Mouse (Mus musculus): ENCODE measurements around the gene Acox1.

The Acox1 gene

DNA sequence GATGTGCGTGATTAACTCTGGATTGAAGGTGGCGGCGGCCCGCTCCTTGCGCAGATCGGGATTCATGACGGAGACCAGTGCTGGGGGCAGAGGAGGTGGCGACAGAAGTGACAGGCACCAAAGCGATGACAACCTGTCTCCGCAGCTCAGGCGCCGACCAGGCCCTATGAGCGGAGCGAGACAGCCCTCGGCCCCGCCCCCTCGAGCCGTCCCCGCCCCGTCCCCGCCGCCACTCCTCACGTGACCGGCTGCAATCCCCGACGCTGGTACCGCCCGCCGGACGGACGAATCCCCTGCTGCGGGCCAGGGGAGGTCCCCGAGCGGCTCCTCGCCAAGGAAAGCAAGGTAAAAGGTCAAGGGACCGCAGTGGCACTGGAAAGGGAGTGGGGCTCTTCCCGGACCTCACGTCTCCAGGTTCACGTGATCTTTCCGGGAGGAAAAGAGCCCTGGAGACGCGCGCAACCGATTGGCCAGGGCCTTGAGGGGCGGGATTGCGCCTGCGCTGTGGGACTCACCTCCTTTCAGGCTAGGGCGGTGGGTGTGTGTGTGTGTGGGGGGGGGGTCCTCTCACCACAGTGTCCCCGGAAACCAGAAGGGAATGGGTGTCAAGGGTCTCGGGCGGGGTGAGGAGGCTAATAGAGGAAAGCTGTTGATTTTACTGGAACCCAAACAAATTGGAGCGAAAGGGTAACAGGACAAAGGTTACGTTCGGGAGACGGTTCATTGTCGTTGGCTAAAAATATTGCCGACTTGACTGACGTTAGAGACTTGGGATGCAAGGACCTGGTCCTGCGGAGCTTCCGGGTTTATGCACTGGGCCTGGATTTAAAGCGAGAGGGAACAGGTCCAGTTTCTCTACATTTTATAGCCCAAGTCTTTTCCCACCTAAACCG is at the start of gene Acox1, which contains the start of gene Ten1:
TSS of gene Acox1 (minus strand) at position 407 of the 893 bp plus-strand sequence.
TSS of gene Ten1 (plus strand) at position 217 of the 893 bp plus-strand sequence.
- DNase-seq, result peak; percentile 97

- DNase-seq, result no peak
These were observed 48.8 kb upstream of the Acox1 start for GRCm38 (mm10) chr11:116247502-116248222.

GRCm38 (mm10) chr11:116245616-116246015 is 46.8 kb upstream of the Acox1 start:
- DNase-seq, result no peak

DNA sequence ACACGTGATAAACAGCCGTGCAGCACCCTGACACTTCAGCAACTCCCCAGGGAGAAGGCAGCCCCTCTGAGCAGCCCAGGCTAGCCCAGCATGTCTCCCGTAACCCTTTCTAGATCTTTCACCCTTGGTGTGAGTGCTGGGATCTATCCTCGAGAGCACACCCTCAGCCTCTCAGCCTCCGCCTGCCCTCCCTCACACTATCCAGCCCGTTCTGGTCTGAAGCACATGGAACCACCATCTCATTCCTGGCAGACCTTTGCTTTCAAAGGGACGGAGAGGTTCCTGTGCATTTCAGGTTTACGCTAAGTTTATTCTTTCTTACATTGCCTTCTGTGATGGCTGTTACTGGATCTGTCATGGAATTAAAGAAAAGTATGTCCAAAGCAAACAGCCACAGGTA is 45.7 kb upstream of the Acox1 start:
- no peak for DNase-seq

GRCm38 (mm10) chr11:116241744-116242235 is 42.9 kb upstream of the Acox1 start:
- DNase-seq, result no peak

GRCm38 (mm10) chr11:116239797-116240196 is 41.0 kb upstream of the Acox1 start:
- DNase-seq, result no peak

DNA sequence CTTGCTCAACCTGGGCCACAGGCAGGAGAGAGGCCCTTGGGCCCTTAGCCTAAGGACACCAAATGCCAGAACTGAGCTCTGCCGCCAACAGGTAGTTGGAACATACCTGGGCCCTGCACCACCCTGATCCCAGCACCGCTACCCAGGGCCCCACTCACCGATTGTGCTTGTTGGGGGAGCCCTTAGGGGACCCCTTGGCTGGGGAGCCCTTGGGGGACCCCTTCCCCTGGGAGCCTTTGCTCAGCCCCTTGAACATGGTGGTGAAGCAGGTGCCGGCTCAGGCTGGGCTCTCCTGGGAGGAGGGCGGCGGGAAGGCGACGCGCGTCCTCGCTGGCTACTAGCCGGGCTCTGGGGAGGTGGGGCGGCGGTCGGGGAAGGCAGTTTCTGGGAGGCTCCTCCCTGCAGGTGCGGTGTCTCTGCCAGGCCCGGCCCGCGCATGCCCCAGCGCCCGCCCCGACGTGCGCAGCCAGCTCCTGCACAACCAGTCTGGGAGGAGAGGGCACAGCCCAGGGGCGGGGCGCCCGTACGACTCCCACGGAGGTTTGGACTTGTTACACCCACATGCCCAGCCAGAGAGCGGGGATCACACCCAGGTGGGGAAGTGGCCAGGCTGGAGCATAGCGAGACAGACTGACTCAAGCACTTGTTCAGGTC is 39.0 kb upstream of the Acox1 start, which contains the start of gene Evpl:
TSS of gene Evpl (minus strand) at position 336 of the 654 bp plus-strand sequence.
- DNase-seq, result no peak

DNA sequence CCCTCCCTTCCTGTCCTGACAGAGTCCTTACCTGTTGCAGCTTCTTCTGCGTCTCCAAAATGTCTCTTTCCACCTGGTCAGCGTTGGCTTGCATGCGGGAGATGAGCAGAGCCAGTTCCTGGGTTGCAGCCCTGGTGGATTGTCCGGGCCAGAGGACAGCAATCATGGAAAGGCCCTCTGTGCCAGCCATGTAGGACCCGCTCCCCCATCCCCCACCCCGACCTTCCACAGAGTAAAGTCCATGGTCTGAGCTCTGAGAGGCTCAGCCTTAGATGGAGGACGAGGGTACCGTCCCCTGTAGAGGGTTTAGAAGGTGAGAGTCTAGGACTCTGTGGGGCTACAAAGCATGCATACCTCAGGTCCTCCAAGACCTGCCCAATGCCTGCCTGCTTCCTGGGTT is 36.1 kb upstream of the Acox1 start:
- no peak for DNase-seq

- DNase-seq, result no peak
These were observed 33.6 kb upstream of the Acox1 start for GRCm38 (mm10) chr11:116232427-116232826.

- no peak for DNase-seq
These were observed 29.9 kb upstream of the Acox1 start for GRCm38 (mm10) chr11:116228699-116229098.

- DNase-seq, result peak; percentile 79
These were observed 27.6 kb upstream of the Acox1 start for GRCm38 (mm10) chr11:116226414-116226813.

- no peak for DNase-seq
These were observed 23.9 kb upstream of the Acox1 start for GRCm38 (mm10) chr11:116222740-116223059.

DNA sequence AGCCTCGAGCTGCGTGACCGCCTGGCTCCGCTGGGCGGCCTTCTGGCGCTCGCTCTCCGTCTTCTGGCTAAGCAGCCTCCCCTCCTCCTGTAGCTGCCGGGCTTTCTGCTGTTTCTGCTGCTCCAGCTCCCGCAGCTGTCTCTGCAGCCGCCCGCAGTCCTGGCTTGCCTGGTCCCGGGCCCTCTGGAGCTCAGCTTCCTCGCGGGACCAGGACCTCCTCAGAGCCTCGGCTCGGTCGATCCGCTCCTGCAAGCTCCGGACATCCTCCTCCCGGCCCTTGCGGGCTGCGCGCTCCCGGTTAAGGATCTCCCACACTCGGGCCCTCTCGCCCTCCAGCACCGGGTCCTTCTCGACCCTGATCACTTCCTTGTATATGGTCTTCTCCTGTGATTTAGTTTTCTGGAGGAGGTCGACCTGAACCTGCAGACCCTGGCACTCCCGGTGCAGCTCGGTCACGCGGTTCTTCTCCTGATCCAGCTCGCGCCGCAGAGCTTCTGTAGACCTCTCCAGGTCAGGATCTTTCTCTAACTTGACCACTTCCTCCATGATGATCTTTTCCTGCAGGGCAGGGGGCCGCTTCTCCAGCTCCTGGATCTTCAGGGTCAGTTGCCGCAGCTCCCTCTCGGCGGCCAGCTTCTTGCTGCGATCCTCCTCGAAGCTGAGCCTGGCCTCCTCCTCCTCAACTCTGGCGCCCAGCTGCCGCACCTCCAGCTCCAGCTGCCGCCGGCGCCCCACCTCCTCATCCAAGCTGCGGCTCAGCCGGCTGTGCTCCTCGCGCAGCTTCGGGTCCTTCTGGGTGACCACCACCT is 23.3 kb upstream of the Acox1 start:
- no peak for DNase-seq

- peak; percentile 49 for DNase-seq
These were observed 21.0 kb upstream of the Acox1 start for GRCm38 (mm10) chr11:116219885-116220284.

DNA sequence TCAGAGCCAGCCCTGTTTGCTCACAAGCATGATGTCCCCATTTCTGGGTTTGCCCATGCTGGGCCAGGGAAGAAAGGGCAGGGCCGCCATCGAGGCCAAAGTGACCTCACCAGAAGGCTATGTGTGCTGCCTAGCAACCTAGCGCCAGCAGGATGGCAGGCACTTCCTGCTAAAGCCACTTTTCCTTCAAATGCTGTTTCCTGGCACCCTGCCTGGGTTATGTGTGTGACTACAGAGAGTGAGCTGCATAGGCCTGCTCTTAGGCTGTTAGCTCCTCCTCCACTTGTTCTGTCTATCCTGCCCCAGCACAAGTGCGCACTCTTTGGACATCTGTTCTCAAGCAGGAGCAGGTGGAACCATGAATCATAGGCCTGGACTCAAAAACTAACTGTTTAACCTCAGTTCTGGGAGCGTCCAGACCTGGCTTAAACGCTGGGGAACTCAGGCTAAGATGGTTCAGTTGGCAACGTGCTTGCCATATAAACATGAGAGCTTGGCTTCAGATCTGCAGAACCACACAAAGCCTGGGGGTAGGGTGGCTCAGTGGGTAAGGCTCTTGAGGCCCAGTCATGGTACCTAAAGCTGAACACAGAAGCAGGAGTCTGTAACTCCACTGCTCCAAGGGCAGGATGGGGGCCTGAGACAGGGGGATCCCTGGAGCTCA is 20.0 kb upstream of the Acox1 start:
- DNase-seq, result peak; percentile 75

DNA sequence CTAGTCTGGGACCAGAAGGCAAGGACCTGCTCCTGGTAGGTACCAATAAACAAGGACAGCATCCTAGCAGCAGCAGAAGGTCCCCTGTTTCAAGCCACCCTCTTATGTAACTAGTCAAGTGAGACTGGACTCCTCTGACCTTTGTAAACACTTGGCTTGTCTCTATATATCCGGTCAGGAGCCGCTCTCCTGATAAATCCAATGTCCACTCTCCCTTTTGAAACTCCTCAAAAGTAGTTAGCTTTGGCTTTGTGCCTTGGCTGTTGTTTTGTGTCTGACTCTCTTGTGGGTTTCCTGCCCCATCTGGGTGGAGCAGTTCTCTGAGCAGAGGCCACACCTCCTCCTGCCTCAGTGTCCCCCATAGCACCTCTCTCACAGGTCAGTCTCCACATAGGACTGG is 19.4 kb upstream of the Acox1 start:
- no peak for DNase-seq

- DNase-seq, result no peak
These were observed 17.7 kb upstream of the Acox1 start for GRCm38 (mm10) chr11:116216549-116216948.

GRCm38 (mm10) chr11:116215991-116216390 is 17.1 kb upstream of the Acox1 start:
- no peak for DNase-seq

- peak; percentile 45 for DNase-seq
These were observed 16.3 kb upstream of the Acox1 start for GRCm38 (mm10) chr11:116215181-116215580.

DNA sequence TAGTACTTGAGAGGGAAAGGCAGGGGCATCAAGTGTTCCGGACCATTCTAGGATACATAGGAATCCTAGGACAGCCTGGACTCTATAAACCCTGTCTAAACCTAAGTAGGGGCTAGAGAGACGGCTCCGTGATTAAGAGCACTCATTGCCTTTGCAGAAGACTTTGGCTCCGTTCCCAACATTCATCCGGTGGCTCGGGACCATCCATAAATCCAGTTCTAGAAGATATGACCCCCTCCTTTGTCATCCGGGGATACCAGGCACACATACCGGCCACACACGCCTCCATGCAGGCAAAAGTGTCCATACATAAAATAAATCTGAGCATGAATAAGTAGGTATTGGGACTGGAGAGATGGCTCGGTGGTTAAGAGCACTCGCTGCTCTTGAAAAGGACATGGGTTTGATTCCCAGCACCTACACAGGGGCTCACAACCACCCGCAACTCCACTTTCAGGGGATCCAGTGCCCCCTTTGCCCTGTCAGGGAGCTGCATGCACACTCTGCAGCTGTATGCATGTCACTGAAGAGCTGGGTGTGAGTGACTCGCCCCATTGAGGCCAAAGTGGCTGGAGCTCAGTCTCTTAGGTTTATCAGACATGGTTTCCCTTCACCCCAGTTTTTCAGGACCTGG is 15.1 kb upstream of the Acox1 start:
- no peak for DNase-seq

DNA sequence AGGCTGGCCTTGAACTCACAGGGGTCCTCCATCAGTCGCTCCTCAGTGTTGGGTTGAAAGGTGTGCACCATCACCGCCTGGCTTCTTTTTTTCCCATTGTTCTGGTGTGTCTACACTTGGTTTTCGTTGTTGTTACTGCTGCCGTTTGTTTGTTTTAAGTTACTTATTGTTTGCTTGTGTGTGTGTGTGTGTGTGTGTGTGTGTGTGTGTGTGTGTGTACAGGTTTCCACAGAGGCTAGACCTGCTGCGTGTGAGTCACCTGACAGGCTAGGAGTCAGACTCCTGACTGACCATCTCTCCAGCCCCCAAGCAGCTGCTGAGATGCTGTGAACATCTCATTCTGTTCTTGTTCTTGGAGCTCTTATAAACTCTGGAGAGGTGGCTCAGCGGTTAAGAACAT is 14.0 kb upstream of the Acox1 start:
- DNase-seq, result no peak
